Mouse (Mus musculus) stomach, postnatal 0 days (tissue): ENCODE results near the gene Rab21. TPM values are rescaled to one million over a fixed set of nuclear protein-coding genes. Genes with fewer than 3 reads are reported as not detected.
A peak's percentile ranks its signal among the peaks of the same experiment; 100 is the strongest.

Experiments used
- ATAC-seq: fragments of 200-750 bp; cut with Nextera tagmentation; 2 replicates; pipeline ENCODE4 v1.8.0; 2017; ENCODE audit not compliant: low FRiP score, low TSS enrichment
- DNase-seq: peaks from one replicate; pipeline ENCODE4 v3.0.0-alpha.2; 2016; ENCODE audit warnings: low spot score
- H3K27ac ChIP-seq: fragments of 300-500 bp; sonication (generic); replicated peaks from 2 replicates; pipeline ENCODE4 v1.5.1; 2014; ENCODE audit warnings: mild to moderate bottlenecking, control low read depth
- H3K27me3 ChIP-seq: fragments of 300-500 bp; sonication (generic); 2 replicates; pipeline ENCODE4 v1.6.1; 2014; ENCODE audit warnings: low read length; ENCODE audit not compliant: control insufficient read depth, insufficient read depth
- H3K36me3 ChIP-seq: fragments of 300-500 bp; sonication (generic); 2 replicates; pipeline ENCODE4 v1.6.1; 2014; ENCODE audit warnings: low read length, mixed read lengths; ENCODE audit not compliant: control insufficient read depth, insufficient read depth
- H3K4me1 ChIP-seq: fragments of 300-500 bp; sonication (generic); replicated peaks from 2 replicates; pipeline ENCODE4 v1.6.1; 2014; ENCODE audit warnings: antibody characterized with exemption; ENCODE audit not compliant: control insufficient read depth, insufficient read depth
- H3K4me2 ChIP-seq: fragments of 300-500 bp; sonication (generic); replicated peaks from 2 replicates; pipeline ENCODE4 v1.6.1; 2014; ENCODE audit warnings: low read depth, mild to moderate bottlenecking, control low read depth, moderate library complexity
- H3K4me3 ChIP-seq: fragments of 300-500 bp; sonication (generic); 2 replicates; pipeline ENCODE4 v1.5.1; 2014; ENCODE audit warnings: low read depth, low read length, control low read depth
- H3K9ac ChIP-seq: fragments of 300-500 bp; sonication (generic); 2 replicates; pipeline ENCODE4 v1.6.1; 2014; ENCODE audit warnings: mild to moderate bottlenecking, low read length, control low read depth, mixed read lengths
- H3K9me3 ChIP-seq: fragments of 300-500 bp; sonication (generic); 2 replicates; pipeline ENCODE4 v1.6.1; 2016; ENCODE audit warnings: low read length; ENCODE audit not compliant: control insufficient read depth
- CTCF ChIP-seq: IDR thresholded peaks from 2 replicates; pipeline ENCODE4 v1.5.1; 2016; ENCODE audit warnings: antibody characterized with exemption, low read depth, mild to moderate bottlenecking, moderate library complexity
- EP300 ChIP-seq: optimal IDR thresholded peaks from 2 replicates; pipeline ENCODE3; 2016; ENCODE audit warnings: antibody characterized with exemption
- WGBS: fragments of 180-500 bp; shearing (Covaris S2); extraction: QIAGEN DNeasy Blood & Tissue Kit; methylation state at CpG from one replicate; pipeline ENCODE4 v1.1.7; 2014; 5-methylcytosine and 5-hydroxymethylcytosine counted together
- polyA plus RNA-seq: library from polyadenylated mRNA; unstranded; fragments of >200 nt; fragmentation: Nextera tagmentation; extraction: Ambion mirVana; gene quantifications from 2 replicates; pipeline ENCODE4 v1.2.1, GENCODE M21; 2015

Gene Rab21
- polyA plus RNA-seq, 1 experiment from 2014 or later: 8.0 TPM

GRCm38 (mm10) chr10:115298683-115299082 is 16.7 kb downstream of the Rab21 start:
- no peaks in the 10 kb centered on the region for H3K27me3 ChIP-seq
- no peak overlapping the region for H3K4me2 ChIP-seq
- no peak overlapping the region for H3K9ac ChIP-seq
- TF ChIP-seq CTCF: no peak
- TF ChIP-seq EP300: no peak
- DNase-seq: no peak
- ATAC-seq: no peak
- peaks cover 12% of the 10 kb centered on the region; the same call in 1 of the 2 replicates for H3K36me3 ChIP-seq
- H3K4me1 ChIP-seq: no peaks in the 10 kb centered on the region
- no peak overlapping the region for H3K27ac ChIP-seq
- no peak overlapping the region for H3K4me3 ChIP-seq
- WGBS: 88% methylated on average over 4 of the region's 4 CpGs
- H3K9me3 ChIP-seq: no peaks in the 10 kb centered on the region

- Histone ChIP-seq H3K4me2 (no peak overlapping the region), H3K27me3 (no peaks in the 10 kb centered on the region), H3K4me3 (no peak overlapping the region), H3K4me1 (no peaks in the 10 kb centered on the region), H3K9ac (no peak overlapping the region), H3K9me3 (no peaks in the 10 kb centered on the region), H3K36me3 (peaks cover 12% of the 10 kb centered on the region; the same call in 1 of the 2 replicates), H3K27ac (no peak overlapping the region)
- 92% methylated on average over 5 of the region's 5 CpGs for WGBS
- TF ChIP-seq EP300 (no peak), CTCF (no peak)
- no peak for DNase-seq
- no peak for ATAC-seq
Observed at GRCm38 (mm10) chr10:115297582-115297981, 17.8 kb downstream of the Rab21 start.

GRCm38 (mm10) chr10:115296401-115296935 is 18.9 kb downstream of the Rab21 start:
- Histone ChIP-seq H3K4me2 (no peak overlapping the region), H3K36me3 (peaks cover 12% of the 10 kb centered on the region; the same call in 1 of the 2 replicates), H3K4me3 (no peak overlapping the region), H3K27me3 (no peaks in the 10 kb centered on the region), H3K9ac (no peak overlapping the region), H3K4me1 (no peaks in the 10 kb centered on the region), H3K27ac (no peak overlapping the region), H3K9me3 (no peaks in the 10 kb centered on the region)
- 69% methylated on average over 9 of the region's 9 CpGs for WGBS
- DNase-seq (peak; percentile 49), ATAC-seq (0 out of 2 replicates have a peak, but pooled peaks have one; percentile 53)
- TF ChIP-seq CTCF (peak; percentile 57), EP300 (no peak)

GRCm38 (mm10) chr10:115295162-115295561 is 20.2 kb downstream of the Rab21 start:
- 94% methylated on average over 3 of the region's 3 CpGs for WGBS
- H3K9ac ChIP-seq: no peak overlapping the region
- no peak overlapping the region for H3K27ac ChIP-seq
- ATAC-seq (no peak), DNase-seq (no peak)
- peaks cover 15% of the 10 kb centered on the region; the same call in 1 of the 2 replicates for H3K36me3 ChIP-seq
- no peaks in the 10 kb centered on the region for H3K9me3 ChIP-seq
- TF ChIP-seq EP300: no peak
- TF ChIP-seq CTCF: no peak
- H3K27me3 ChIP-seq: no peaks in the 10 kb centered on the region
- H3K4me3 ChIP-seq: no peak overlapping the region
- no peaks in the 10 kb centered on the region for H3K4me1 ChIP-seq
- no peak overlapping the region for H3K4me2 ChIP-seq

GRCm38 (mm10) chr10:115294715-115295114 is 20.7 kb downstream of the Rab21 start:
- Histone ChIP-seq H3K4me2 (no peak overlapping the region), H3K36me3 (peaks cover 18% of the 10 kb centered on the region), H3K27ac (no peak overlapping the region), H3K9ac (no peak overlapping the region), H3K4me3 (no peak overlapping the region), H3K9me3 (no peaks in the 10 kb centered on the region), H3K27me3 (no peaks in the 10 kb centered on the region), H3K4me1 (no peaks in the 10 kb centered on the region)
- 95% methylated on average over 7 of the region's 7 CpGs for WGBS
- no peak for DNase-seq
- TF ChIP-seq EP300: no peak
- TF ChIP-seq CTCF: no peak
- ATAC-seq: no peak

GRCm38 (mm10) chr10:115293946-115294345 is 21.4 kb downstream of the Rab21 start:
- H3K27me3 ChIP-seq: no peaks in the 10 kb centered on the region
- no peak overlapping the region for H3K27ac ChIP-seq
- no peak for DNase-seq
- TF ChIP-seq CTCF (no peak), EP300 (no peak)
- H3K36me3 ChIP-seq: peaks cover 18% of the 10 kb centered on the region
- WGBS: 91% methylated on average over 7 of the region's 7 CpGs
- H3K4me3 ChIP-seq: no peak overlapping the region
- no peak for ATAC-seq
- no peaks in the 10 kb centered on the region for H3K9me3 ChIP-seq
- no peak overlapping the region for H3K9ac ChIP-seq
- no peaks in the 10 kb centered on the region for H3K4me1 ChIP-seq
- H3K4me2 ChIP-seq: no peak overlapping the region
